Mouse (Mus musculus): ENCODE measurements around the gene Mdfic.

GRCm38 (mm10) chr6:15712860-15713385 lies 7.5 kb upstream of the Mdfic start:
- TF ChIP-seq CTCF (IDR thresholded peaks at IDR 0.05; ENCODE audit: low read depth): no peak
- no peak for TF ChIP-seq EP300 (IDR thresholded peaks at IDR 0.05; ENCODE audit: low read depth)
